Mouse (Mus musculus) cerebellum, adult 11-12 months (tissue): ENCODE measurements around the gene H2-Q6.
"Not testable (repeated sequence)": the region's sequence is repeated elsewhere in the genome, so short reads cannot be mapped to it uniquely, and the experiment has no call there.

ENCODE experiments used
- DNase-seq: peaks from one replicate; pipeline ENCODE4 v3.0.0; 2022

The H2-Q6 gene

DNA sequence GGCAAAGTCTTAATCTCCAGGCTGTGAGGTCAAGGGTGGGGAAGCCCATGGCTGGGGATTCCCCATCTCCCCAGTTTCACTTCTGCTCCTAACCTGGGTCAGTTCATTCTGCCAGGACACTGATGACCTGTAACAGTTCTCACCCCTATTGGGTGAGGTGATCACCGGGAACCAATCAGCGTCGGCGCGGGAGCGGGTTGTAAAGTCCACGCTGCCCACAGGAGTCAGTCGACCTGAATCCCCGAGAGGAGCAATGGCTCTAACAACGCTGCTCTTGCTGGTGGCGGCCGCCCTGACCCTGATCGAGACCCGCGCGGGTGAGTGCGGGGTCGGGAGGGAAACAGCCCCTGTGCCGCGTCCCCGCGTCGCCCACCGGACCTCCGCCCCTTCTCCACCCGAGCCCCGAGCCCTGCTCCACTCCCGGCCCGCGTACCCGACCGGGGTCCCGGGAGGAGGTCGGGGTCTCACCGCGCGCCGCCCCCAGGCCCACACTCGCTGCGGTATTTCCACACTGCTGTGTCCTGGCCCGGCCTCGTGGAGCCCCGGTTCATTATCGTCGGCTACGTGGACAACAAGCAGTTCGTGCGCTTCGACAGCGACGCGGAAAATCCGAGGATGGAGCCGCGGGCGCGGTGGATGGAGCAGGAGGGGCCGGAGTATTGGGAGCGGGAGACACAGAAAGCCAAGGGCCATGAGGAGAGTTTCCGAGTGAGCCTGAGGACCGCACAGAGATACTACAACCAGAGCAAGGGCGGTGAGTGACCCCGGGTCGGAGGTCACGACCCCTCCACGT lies at the start of gene H2-Q6:
H2-Q6 (plus strand) TSS at position 227 of the 793 bp plus-strand sequence.
- DNase-seq: not testable (repeated sequence)

DNA sequence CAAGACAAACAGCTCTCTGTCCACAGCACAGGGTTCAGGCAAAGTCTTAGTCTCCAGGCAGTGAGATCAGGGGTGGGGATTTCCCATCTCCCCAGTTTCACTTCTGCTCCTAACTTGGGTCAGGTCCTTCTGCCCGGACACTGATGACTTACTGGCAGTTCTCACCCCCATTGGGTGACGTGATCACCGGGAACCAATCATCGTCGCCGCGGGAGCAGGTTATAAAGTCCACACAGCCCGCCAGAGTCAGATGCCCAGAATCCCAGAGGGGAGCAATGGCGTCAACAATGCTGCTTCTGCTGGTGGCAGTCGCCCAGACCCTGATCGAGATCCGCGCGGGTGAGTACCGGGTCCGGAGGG lies 45.3 kb upstream of the H2-Q6 start, which contains the start of gene H2-Q4:
H2-Q4 (plus strand) TSS at position 249 of the 360 bp plus-strand sequence.
- peak; percentile 36 for DNase-seq

DNA sequence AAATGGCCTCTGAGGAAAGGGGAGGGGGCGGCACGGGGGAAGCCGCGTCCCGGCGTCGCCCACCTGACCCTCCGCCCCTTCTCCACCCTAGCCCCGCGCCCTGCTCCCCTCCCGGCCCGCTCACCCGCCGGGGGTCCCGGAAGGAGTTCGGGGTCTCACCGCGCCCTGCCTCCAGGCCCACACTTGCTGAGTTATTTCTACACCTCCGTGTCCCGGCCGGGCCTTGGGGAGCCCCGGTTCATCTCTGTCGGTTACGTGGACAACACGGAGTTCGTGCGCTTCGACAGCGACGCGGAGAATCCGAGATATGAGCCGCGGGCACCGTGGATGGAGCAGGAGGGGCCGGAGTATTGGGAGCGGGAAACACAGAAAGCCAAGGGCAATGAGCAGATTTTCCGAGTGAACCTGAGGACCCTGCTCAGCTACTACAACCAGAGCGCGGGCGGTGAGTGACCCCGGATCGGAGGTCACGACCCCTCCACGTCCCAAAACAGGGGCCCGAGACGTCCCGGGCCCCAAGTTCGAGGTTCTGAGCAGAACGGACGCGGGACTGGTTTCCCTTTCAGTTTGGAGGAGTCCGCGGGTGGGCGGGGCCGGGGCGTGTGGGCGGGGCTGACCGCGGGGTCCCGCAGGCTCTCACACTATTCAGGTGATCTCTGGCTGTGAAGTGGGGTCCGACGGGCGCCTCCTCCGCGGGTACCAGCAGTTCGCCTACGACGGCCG lies 44.8 kb upstream of the H2-Q6 start:
- DNase-seq: no peak

DNA sequence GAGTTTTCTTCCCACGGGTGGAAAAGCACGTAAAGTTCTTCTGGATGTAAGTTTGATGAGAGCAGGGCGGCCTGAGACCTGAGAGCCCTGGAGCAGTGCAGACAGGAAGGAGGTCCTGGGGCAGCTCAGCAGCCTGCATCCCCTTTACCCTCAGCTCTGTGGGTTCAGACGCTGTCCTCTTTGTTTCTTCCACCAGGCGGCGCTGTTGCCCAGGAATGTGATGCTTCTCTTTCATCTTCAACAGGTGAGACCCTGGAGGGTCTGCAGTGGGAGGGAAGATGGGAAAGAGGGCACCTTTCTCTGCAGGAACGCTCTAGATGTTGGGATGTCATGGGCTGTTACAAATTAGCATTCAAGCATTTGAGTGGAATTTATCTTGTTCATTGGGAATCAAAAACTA lies 34.9 kb upstream of the H2-Q6 start:
- not testable (repeated sequence) for DNase-seq

DNA sequence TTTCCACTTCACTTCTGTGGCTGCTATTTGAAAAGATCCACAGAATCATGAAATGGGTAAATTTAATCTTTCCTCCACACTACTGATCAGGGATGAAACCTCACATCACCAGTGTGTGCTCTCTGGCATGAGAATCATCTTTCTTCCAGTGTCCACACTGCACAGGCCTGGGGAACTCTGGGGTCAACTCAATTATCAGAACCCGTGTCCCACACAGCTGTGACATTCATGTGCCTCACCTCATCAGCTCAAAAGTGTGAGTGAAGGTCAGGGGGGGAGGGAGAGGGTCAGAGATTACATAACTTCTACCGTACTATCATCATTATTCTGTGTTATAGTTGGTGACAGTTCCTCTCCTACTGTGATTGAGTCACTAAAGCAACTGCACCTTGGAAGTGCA lies 32.0 kb upstream of the H2-Q6 start:
- not testable (repeated sequence) for DNase-seq

DNA sequence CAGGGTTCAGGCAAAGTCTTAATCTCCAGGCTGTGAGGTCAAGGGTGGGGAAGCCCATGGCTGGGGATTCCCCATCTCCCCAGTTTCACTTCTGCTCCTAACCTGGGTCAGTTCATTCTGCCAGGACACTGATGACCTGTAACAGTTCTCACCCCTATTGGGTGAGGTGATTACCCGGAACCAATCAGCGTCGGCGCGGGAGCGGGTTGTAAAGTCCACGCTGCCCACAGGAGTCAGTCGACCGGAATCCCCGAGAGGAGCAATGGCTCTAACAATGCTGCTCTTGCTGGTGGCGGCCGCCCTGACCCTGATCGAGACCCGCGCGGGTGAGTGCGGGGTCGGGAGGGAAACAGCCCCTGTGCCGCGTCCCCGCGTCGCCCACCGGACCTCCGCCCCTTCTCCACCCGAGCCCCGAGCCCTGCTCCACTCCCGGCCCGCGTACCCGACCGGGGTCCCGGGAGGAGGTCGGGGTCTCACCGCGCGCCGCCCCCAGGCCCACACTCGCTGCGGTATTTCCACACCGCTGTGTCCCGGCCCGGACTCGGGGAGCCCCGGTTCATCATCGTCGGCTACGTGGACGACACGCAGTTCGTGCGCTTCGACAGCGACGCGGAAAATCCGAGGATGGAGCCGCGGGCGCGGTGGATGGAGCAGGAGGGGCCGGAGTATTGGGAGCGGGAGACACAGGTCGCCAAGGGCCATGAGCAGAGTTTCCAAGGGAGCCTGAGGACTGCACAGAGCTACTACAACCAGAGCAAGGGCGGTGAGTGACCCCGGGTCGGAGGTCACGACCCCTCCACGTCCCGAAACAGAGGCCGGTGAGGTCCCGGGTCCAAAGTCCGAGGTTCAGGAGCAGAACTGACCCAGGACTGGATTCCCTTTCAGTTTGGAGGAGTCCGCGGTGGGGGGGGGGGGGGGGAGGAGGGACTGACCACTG lies 30.5 kb upstream of the H2-Q6 start:
- not testable (repeated sequence) for DNase-seq

DNA sequence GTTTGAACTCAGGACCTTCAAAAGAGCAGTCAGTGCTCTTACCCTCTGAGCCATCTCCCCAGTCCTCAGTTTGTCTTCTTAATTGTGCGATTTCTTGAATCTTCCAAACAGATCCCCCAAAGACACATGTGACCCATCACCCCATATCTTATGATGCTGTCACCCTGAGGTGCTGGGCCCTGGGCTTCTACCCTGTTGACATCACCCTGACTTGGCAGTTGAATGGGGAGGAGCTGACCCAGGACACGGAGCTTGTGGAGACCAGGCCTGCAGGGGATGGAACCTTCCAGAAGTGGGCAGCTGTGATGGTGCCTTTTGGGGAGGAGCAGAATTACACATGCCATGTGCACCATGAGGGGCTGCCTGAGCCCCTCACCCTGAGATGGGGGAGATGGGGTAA lies 27.7 kb upstream of the H2-Q6 start:
- not testable (repeated sequence) for DNase-seq

DNA sequence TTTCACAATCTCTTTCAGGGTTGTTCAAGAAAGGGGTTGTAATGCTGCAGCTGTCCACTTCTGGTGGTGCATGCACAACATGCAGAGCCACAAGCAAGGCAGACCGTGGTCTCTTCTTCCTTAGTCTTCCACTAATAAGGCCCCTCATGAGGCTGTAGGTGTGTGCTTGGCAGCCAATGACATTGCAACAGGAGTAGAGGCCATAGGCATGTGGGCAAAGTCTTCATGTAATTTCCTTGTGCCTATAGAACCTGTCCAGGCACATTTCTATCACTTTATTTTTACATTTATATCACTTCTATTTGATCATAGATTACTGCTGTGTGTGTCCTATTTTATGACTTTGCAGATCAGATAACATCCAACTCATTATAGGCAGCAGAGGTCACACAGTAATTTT lies 11.6 kb upstream of the H2-Q6 start:
- not testable (repeated sequence) for DNase-seq

DNA sequence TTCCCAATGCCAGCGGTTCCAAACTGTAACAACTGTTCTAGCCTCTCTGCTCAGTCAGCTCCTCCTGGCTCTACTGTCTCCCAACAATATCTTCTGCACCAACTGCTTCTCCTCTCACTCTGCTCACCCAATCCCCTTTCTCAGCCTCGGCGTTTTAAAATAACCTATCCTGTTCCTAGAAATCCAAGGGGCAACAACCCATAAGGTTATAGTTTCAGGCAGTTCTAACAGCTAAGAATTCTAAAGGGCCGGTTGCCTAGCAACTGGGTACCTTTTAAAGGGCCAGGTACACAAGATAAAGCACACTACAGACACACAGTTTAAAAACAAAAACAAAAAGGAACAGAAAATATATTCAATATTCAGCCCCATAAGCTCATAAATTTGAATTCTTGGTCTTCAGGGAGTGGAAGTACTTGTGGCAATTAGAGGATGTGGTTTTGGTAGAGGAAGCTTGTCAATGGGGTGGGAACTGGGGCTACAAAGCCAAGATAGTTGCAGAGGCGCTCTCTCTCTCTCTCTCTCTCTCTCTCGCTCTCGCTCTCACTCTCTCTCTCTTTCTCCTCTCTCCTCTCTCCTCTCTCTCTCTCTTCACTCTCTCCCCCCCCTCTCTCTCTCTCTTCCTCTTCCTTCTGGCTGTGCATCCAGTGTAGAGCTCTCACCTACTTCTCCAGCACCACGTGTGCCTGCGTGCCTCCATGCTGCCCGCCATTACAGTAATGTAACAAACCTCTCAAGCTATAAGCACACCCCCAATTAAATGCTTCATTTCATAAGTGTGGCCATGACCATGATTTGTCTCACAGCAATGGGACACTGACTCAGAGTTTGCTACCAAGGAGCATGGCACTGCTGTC lies 9.1 kb upstream of the H2-Q6 start:
- DNase-seq: not testable (repeated sequence)

DNA sequence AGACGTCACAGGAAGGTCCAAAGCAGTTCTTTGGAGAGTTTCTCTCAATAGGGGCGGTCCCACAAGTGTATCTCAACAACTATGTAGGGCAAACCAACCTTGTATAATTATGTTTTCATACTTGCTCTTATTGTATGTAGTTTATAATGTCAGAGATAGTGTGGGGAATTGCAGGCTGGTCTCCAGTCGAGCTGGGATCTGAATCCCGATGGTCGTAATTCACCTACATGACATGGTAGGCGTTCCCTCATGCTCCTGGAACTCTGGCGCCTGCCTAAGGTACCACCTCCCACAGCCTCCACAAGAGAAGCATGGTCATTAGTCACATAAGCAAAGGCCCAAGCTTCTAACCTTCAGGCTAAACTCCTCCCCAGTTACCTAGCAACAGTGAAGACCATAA lies 5.9 kb upstream of the H2-Q6 start:
- DNase-seq: no peak

DNA sequence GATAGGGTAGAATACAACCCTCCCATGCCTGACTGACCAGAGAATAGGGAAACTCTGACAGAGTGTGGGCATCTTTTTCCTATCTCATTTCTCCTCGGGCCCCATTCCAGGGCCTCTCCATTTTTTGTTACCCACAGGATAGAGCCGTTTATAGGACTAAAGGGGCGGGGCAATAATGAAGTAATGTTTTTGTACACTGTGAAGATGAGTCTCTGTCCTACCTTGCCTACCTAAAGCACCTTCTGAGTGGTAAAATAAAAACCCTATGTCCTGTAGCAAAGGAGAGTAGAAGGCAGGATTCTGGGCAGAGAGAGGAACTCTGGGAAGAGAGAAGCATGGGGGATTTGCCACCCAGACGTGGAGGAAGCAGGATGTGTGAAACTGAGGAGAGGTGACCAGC lies 5.1 kb upstream of the H2-Q6 start:
- DNase-seq: not testable (repeated sequence)

DNA sequence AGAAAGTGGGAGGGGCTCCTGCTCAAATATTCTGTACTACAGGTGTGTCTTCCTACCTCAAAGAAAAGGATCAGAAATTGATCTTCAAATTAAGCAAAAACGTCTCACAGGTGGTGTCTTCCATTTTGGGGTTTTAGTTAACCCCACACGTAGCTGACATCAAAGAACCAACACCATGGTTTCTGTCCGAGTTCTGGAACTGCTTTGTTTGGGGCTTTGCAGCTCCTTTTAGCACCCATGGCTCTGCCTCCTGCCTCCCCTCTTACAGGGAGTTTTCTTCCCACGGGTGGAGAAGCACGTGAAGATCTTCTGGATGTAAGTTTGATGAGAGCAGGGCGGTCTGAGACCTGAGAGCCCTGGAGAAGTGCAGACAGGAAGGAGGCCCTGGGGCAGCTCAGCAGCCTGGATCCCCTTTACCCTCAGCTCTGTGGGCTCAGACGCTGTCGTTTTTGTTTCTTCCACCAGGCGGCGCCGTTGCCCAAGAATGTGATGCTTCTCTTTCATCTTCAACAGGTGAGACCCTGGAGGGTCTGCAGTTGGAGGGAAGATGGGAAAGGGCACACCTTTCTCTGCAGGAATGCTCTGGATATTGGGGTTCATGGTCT lies 4.3 kb upstream of the H2-Q6 start:
- not testable (repeated sequence) for DNase-seq

DNA sequence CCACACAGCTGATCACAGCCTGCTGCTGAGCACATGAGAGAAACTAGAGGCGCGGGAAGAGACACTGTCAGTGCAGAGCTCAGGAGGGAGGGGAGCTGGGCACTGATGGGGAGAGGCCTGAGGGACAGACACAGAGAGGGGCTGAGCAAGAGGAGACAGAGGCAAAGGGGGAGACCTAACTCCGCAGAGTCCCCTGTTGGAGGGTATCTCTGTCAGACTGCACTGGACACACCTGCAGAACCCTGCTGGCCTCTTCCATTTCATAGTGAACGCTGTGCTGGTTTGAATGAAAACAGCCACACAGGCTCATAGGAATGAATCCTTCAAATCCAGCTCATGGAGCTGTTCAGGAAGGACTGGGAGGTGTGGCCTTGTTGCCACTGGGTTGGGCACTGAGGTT lies 3.3 kb upstream of the H2-Q6 start:
- DNase-seq: not testable (repeated sequence)

DNA sequence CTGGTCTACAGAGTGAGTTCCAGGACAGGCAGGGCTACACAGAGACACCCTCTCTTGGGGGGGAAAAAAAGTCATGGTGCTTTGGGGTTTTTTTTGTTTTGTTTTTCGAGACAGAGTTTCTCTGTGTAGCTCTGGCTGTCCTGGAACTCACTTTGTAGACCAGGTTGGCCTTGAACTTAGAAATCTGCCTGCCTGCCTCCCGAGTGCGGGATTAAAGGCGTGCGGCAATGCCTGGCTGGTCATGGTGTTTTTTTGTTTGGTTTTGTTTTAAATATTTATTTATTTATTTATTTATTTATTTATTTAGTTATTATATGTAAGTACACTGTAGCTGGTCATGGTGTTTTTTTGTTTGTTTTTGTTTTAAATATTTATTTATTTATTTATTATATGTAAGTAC lies 2.3 kb upstream of the H2-Q6 start:
- not testable (repeated sequence) for DNase-seq

DNA sequence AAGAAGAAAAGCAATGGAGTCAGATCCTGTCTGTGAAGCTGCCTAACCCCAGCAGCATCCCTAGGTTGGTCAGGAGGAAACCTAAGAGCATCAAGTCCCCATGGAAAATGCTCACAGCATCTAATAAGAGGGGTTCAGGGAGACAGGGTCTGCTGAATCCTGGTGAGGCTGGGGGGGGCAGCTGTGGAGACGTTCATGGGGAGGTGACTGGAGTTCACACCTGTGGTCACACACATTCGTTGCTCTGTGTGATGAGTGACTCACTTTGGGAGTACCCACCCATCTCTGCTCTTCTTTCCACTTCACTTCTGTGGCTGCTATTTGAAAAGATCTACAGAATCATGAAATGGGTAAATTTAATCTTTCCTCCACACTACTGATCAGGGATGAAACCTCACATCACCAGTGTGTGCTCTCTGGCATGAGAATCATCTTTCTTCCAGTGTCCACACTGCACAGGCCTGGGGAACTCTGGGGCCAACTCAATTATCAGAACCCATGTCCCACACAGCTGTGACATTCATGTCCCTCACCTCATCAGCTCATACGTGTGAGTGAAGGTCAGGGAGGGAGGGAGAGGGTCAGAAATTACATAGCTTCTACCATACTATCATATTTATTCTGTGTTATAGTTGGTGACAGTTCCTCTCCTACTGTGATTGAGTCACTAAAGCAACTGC lies 1.4 kb upstream of the H2-Q6 start:
- not testable (repeated sequence) for DNase-seq

DNA sequence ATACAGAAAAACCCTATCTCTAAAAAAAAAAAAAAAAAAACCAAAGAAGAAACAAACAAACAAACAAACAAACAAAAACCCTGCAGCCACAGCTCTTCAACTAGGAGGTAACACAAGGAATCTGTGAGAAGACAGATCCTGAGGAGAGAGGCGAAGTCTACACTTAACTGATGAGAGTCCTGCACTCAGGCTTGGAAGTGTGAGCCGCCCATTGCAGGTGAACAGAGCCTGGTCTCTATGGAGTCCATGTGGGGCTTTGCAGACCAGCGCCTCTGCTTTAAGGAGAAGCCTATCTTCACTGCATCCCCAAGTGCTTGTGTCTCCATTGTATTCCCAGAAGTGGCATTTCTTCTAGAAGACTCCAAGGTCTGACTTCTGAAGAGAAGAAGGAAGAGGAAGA lies 544 bp upstream of the H2-Q6 start:
- DNase-seq: not testable (repeated sequence)

DNA sequence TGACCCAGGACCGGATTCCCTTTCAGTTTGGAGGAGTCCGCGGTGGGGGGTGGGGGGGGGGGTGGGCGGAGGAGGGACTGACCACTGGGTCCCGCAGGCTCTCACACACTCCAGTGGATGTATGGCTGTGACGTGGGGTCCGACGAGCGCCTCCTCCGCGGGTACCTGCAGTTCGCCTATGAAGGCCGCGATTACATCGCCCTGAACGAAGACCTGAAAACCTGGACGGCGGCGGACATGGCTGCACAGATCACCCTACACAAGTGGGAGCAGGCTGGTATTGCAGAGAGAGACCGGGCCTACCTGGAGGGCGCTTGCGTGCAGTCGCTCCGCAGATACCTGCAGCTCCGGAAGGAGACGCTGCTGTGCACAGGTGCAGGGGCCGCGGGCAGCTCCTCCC lies 824 bp downstream of the H2-Q6 start:
- DNase-seq: not testable (repeated sequence)

DNA sequence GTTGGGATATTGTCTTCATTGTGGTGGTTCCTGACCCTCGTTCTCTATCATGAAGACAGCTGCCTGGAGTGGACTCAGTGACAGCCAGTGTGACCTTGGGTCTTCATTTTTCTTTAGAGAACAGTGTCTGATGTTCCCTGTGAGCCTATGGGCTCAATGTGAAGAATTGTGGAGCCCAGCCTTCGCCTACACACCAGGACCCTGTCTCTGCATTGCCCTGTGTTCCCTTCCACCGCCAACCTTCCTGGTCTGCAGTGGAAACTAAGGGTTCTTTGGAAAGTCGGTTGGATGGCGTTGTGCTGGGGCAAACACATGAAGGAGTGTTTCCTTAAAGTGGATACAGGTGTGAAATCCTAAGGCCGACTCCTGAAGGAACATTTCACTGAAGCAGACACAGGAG lies 4.2 kb downstream of the H2-Q6 start:
- not testable (repeated sequence) for DNase-seq

DNA sequence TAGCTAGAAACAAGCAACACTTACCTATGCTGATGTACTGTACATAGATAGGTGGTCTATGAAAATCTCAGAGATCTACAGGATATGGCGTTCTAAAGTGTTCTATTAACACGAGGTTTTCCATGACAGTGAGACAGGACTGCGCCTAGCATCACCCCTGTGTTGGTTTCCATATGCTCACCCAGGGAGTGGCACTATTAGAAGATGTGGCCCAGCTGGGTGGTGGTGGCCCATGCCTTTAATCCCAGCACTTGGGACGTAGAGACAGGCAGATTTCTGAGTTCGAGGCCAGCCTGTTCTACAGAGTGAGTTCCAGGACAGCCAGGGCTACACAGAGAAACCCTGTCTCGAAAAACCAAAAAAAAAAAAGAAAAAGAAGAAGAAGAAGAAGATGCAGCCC lies 6.0 kb downstream of the H2-Q6 start:
- DNase-seq: not testable (repeated sequence)

DNA sequence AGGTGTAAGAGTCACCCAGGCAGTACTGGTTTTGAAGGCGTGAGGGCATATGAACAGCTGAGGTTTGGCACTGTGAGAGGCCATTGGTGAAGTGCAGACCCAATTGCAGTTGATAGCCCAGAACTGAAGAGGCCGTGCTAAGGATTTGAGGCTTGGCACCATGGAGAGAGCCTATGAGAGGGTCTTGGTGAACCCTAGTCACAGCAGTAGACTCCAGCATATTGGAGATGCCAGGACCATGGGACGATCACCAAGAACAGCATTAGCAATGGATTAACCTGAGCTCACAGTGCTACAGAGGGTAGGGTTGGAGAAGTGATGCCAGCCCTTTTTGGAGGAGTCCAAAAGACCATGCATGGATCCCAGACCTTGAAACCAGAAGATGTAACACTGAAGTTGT lies 7.5 kb downstream of the H2-Q6 start:
- DNase-seq: not testable (repeated sequence)

DNA sequence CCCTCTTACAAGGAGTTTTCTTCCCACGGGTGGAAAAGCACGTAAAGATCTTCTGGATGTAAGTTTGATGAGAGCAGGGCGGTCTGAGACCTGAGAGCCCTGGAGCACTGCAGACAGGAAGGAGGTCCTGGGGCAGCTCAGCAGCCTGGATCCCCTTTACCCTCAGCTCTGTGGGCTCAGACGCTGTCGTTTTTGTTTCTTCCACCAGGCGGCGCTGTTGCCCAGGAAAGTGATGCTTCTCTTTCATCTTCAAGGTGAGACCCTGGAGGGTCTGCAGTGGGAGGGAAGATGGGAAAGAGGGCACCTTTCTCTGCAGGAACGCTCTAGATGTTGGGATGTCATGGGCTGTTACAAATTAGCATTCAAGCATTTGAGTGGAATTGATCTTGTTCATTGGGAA lies 10.2 kb downstream of the H2-Q6 start:
- DNase-seq: not testable (repeated sequence)
